Mouse (Mus musculus): ENCODE results near the gene Kcnn4. TPM values are rescaled to one million over a fixed set of nuclear protein-coding genes. Genes with fewer than 3 reads are reported as not detected.

The Kcnn4 gene
- polyA plus RNA-seq, 1 experiment from 2014 or later, result 0.70 TPM

DNA sequence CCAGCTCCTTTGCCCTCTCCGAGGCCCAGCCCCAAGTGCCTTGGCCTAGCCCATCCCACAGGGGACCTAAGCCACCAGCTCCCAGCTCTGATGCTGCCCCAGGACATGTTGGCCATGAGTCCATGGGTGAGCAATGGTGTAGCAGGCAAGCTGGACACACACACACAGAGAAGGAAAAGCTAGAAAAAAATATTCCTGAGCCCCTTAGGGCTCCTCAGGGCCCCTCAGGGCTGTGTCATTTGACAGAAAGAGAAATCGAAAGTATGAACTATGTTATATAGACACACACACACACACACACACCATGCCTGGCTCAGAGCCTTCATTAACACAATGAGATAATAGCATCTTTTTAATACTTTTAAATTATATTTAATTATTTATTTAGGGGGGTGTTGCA, 10.3 kb downstream of the Kcnn4 start:
- Histone ChIP-seq H3K4me3 (ENCODE audit: low read depth, low read length) (no peak overlapping the region), H3K9me3 (ENCODE audit: control insufficient read depth, low read length) (no peaks in the 10 kb centered on the region), H3K9ac (ENCODE audit: low read length) (no peak overlapping the region), H3K4me2 (ENCODE audit: low read length) (no peak overlapping the region), H3K27ac (ENCODE audit: low read depth) (no peak overlapping the region), H3K27me3 (replicated peaks; ENCODE audit: control insufficient read depth, insufficient read depth, low read length) (no peaks in the 10 kb centered on the region), H3K36me3 (ENCODE audit: control insufficient read depth, insufficient read depth, low read length) (no peaks in the 10 kb centered on the region), H3K4me1 (replicated peaks; ENCODE audit: control insufficient read depth, insufficient read depth, low read length) (peaks cover 14% of the 10 kb centered on the region)
- DNase-seq (ENCODE audit: low spot score), result no peak
- ATAC-seq (replicated peaks; ENCODE audit: low FRiP score, low TSS enrichment, low read depth), result no peak
- WGBS, result 68% methylated on average over 2 of the region's 2 CpGs

DNA sequence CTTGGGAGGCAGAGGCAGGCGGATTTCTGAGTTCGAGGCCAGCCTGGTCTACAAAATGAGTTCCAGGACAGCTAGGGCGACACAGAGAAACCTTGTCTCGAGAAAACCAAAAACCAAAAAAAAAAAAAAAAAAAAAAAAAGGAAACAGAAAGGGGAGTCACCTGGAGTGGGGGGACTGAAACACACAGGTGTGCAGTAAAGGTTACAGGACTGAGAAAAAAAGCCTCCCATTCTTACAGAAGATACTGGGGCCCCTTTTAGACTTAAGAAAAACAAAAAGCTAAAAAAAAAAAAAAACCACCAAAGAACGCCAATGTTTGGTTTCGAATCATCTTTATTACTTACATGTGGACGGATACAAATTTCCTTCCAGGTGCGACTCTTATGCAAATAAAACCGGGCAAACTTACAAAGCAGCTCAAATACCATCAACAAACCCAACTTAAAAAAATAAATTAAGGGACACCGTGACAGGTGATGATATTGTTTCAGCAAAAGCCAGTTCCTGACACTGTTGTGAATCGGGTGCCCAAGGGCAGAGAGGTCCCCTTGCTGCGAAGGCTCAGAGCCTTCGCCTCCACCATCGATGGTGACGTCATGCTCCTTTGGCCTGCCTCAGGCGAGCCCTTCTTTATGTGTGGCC, 12.8 kb downstream of the Kcnn4 start:
- Histone ChIP-seq H3K9me3 (ENCODE audit: control insufficient read depth, low read length) (no peaks in the 10 kb centered on the region), H3K27me3 (replicated peaks; ENCODE audit: control insufficient read depth, insufficient read depth, low read length) (no peaks in the 10 kb centered on the region), H3K4me1 (replicated peaks; ENCODE audit: control insufficient read depth, insufficient read depth, low read length) (peaks cover 8% of the 10 kb centered on the region), H3K27ac (ENCODE audit: low read depth) (no peak overlapping the region), H3K4me2 (ENCODE audit: low read length) (no peak overlapping the region), H3K4me3 (ENCODE audit: low read depth, low read length) (no peak overlapping the region), H3K9ac (ENCODE audit: low read length) (no peak overlapping the region), H3K36me3 (ENCODE audit: control insufficient read depth, insufficient read depth, low read length) (no peaks in the 10 kb centered on the region)
- 71% methylated on average over 16 of the region's 16 CpGs for WGBS
- DNase-seq (ENCODE audit: low spot score), result no peak
- no peak for ATAC-seq (replicated peaks; ENCODE audit: low FRiP score, low TSS enrichment, low read depth)

DNA sequence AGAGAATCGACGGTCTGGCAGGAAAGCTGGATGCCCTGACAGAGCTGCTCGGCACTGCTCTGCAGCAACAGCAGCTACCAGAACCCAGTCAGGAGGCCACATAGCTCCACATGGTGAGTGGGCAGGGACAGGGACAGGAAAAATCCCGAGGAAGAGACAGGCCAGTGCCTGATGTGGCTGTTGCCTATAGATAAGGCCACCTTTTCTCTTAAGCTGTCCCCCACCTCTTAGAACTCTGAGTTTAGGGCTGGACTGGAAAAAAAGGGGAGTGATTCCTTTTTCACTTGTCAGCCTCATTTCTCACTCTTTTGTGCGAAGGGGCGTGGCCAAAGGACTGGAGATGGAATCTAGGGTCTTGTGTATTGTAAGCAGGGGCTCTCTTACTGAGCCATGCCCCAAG, 14.0 kb downstream of the Kcnn4 start:
- H3K36me3 ChIP-seq (ENCODE audit: control insufficient read depth, insufficient read depth, low read length), result no peaks in the 10 kb centered on the region
- no peaks in the 10 kb centered on the region for H3K27me3 ChIP-seq (replicated peaks; ENCODE audit: control insufficient read depth, insufficient read depth, low read length)
- H3K4me2 ChIP-seq (ENCODE audit: low read length), result no peak overlapping the region
- peaks cover 8% of the 10 kb centered on the region for H3K4me1 ChIP-seq (replicated peaks; ENCODE audit: control insufficient read depth, insufficient read depth, low read length)
- DNase-seq (ENCODE audit: low spot score) (no peak), ATAC-seq (replicated peaks; ENCODE audit: low FRiP score, low TSS enrichment, low read depth) (no peak)
- H3K9me3 ChIP-seq (ENCODE audit: control insufficient read depth, low read length), result no peaks in the 10 kb centered on the region
- WGBS, result 69% methylated on average over 6 of the region's 6 CpGs
- no peak overlapping the region for H3K9ac ChIP-seq (ENCODE audit: low read length)
- H3K4me3 ChIP-seq (ENCODE audit: low read depth, low read length), result no peak overlapping the region
- no peak overlapping the region for H3K27ac ChIP-seq (ENCODE audit: low read depth)

DNA sequence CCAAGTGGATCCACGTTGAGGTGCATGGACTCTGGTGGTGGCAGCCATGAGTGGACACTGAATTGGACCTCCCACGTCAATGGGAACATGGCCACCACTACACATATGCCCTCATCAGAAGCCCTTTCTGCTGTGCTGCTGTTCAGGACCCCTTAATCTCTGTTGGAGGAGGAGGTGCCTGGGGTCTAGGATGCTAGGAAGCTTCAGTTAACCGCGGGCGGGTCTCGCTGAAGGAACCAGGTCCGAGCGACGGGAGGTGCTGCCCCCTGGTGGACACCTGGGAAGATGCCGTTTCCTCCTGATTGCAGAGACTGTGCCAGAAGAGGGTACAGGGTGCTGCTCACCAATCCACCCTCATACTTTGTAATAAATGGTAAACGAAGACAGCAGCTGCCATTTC, 14.8 kb downstream of the Kcnn4 start:
- 0 out of 2 replicates have a peak, but pooled peaks have one; percentile 33 for ATAC-seq (replicated peaks; ENCODE audit: low FRiP score, low TSS enrichment, low read depth)
- no peak overlapping the region for H3K9ac ChIP-seq (ENCODE audit: low read length)
- H3K4me1 ChIP-seq (replicated peaks; ENCODE audit: control insufficient read depth, insufficient read depth, low read length), result peaks cover 5% of the 10 kb centered on the region
- H3K36me3 ChIP-seq (ENCODE audit: control insufficient read depth, insufficient read depth, low read length), result no peaks in the 10 kb centered on the region
- 8% methylated on average over 11 of the region's 11 CpGs for WGBS
- DNase-seq (ENCODE audit: low spot score), result peak; percentile 89
- no peaks in the 10 kb centered on the region for H3K9me3 ChIP-seq (ENCODE audit: control insufficient read depth, low read length)
- H3K4me3 ChIP-seq (ENCODE audit: low read depth, low read length), result no peak overlapping the region
- H3K4me2 ChIP-seq (ENCODE audit: low read length), result no peak overlapping the region
- H3K27me3 ChIP-seq (replicated peaks; ENCODE audit: control insufficient read depth, insufficient read depth, low read length), result no peaks in the 10 kb centered on the region
- no peak overlapping the region for H3K27ac ChIP-seq (ENCODE audit: low read depth)

DNA sequence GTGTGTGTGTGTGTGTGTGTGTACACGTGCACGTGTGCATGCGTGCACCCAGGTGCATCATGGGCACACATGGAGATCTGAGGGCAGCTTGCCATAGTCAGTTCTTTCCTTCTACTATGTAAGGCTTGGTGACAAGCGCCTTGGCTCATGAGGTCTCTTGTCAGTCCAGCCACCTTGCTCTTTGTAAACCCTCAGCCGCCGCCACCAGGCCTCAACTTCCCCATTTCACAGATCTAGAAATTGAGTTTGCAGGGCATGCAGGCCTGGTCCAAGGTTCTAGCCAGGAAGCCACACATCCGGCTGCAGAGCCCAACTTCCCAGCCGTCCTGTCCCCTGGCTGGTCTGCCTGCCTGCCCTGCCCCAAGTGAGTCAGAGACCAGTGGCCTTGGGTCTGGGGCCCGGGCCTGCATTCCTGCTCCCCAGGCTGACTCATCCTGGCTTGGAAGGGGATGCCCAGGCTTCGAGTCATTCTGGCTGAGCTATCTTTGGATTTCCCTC, 17.0 kb downstream of the Kcnn4 start:
- Histone ChIP-seq H3K27ac (ENCODE audit: low read depth) (no peak overlapping the region), H3K27me3 (replicated peaks; ENCODE audit: control insufficient read depth, insufficient read depth, low read length) (no peaks in the 10 kb centered on the region), H3K4me2 (ENCODE audit: low read length) (no peak overlapping the region), H3K9ac (ENCODE audit: low read length) (no peak overlapping the region), H3K36me3 (ENCODE audit: control insufficient read depth, insufficient read depth, low read length) (no peaks in the 10 kb centered on the region), H3K4me1 (replicated peaks; ENCODE audit: control insufficient read depth, insufficient read depth, low read length) (peaks cover 14% of the 10 kb centered on the region), H3K4me3 (ENCODE audit: low read depth, low read length) (no peak overlapping the region), H3K9me3 (ENCODE audit: control insufficient read depth, low read length) (no peaks in the 10 kb centered on the region)
- WGBS, result 74% methylated on average over 10 of the region's 10 CpGs
- ATAC-seq (replicated peaks; ENCODE audit: low FRiP score, low TSS enrichment, low read depth) (no peak), DNase-seq (ENCODE audit: low spot score) (no peak)

DNA sequence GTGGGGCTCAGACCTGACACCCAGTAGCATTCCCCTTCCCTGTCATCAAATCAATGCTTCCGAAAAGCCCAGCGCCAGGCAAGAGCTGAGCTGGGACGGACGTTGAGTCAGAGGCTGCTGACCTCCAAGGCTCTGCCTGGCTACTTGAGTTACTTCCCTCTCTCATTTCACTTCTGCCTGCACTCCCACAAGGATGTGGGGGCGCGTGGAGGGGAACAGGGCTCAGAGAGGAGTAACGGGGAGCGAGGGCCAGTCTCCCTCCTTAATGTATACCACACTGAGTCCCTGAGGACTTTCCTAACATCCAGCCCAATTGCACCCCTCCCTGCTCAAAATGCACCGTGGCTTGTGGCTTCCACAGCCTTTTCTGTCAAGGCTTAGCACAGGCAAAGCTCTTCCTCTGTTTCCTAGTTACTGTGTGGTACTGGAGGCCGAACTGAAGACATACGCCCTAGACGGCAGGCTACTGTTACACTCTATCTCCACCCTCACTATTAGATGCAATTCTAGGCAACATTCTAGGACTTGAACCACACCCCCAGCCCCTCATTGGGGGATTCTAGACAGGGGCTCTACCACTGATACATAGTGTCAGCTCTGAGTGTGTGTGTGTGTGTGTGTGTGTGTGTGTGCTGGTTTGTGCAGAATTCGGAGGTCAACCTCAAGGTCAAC, 19.6 kb downstream of the Kcnn4 start:
- Histone ChIP-seq H3K4me2 (ENCODE audit: low read length) (no peak overlapping the region), H3K4me3 (ENCODE audit: low read depth, low read length) (no peak overlapping the region), H3K9ac (ENCODE audit: low read length) (no peak overlapping the region), H3K27me3 (replicated peaks; ENCODE audit: control insufficient read depth, insufficient read depth, low read length) (no peaks in the 10 kb centered on the region), H3K4me1 (replicated peaks; ENCODE audit: control insufficient read depth, insufficient read depth, low read length) (peaks cover 14% of the 10 kb centered on the region), H3K9me3 (ENCODE audit: control insufficient read depth, low read length) (no peaks in the 10 kb centered on the region), H3K36me3 (ENCODE audit: control insufficient read depth, insufficient read depth, low read length) (no peaks in the 10 kb centered on the region), H3K27ac (ENCODE audit: low read depth) (no peak overlapping the region)
- WGBS, result 55% methylated on average over 13 of the region's 13 CpGs
- ATAC-seq (replicated peaks; ENCODE audit: low FRiP score, low TSS enrichment, low read depth) (no peak), DNase-seq (ENCODE audit: low spot score) (no peak)

DNA sequence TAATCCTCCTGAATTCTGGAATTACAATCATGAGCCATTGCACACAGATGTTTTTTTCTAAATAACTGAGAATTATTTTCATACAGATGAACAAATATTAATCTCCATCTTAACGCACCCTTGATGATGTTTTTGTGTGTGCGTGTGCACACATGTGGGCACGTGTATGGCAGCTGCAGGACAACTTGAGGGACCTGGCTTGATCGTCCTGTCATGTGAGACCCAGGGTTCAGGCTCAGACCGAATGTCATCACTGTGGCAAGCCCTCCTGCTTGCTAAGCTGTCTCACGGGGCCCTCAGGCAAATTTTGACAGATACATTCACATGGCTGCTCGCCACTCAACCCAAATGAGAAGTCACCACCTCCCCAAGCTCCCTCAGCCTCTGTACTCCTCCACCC, 20.4 kb downstream of the Kcnn4 start:
- no peaks in the 10 kb centered on the region for H3K9me3 ChIP-seq (ENCODE audit: control insufficient read depth, low read length)

DNA sequence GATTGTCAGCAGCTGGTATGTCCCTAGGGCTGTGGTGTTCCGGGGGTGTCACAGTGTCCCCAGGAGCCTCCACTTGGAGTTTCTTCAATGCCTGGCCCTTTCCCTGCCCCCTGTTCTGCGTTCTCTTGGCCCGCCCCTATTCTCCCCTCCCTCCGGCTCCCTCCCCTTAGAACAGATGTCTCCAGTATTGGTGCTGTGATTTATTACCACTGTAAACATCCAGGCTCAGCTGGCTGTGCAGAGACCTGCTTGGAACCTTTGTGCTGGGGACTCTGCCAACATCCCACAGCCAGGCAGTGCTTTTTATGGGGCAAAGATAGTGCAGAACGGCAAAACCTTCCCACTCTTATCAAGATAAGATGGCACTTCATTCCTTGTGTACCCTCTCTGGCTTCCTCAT, 21.0 kb downstream of the Kcnn4 start:
- no peaks in the 10 kb centered on the region for H3K9me3 ChIP-seq (ENCODE audit: control insufficient read depth, low read length)
- H3K9ac ChIP-seq (ENCODE audit: low read length), result no peak overlapping the region
- no peak overlapping the region for H3K4me3 ChIP-seq (ENCODE audit: low read depth, low read length)
- no peaks in the 10 kb centered on the region for H3K36me3 ChIP-seq (ENCODE audit: control insufficient read depth, insufficient read depth, low read length)
- peak; percentile 83 for ATAC-seq (replicated peaks; ENCODE audit: low FRiP score, low TSS enrichment, low read depth)
- WGBS, result 3% methylated on average over 5 of the region's 5 CpGs
- peak overlapping the region; percentile 79 for H3K27ac ChIP-seq (ENCODE audit: low read depth)
- DNase-seq (ENCODE audit: low spot score), result peak; percentile 76
- H3K4me1 ChIP-seq (replicated peaks; ENCODE audit: control insufficient read depth, insufficient read depth, low read length), result peaks cover 14% of the 10 kb centered on the region
- H3K27me3 ChIP-seq (replicated peaks; ENCODE audit: control insufficient read depth, insufficient read depth, low read length), result no peaks in the 10 kb centered on the region
- peak overlapping the region; percentile 39 for H3K4me2 ChIP-seq (ENCODE audit: low read length)

More for the DNA sequence above, 20.4 kb downstream of the Kcnn4 start:
- H3K4me2 ChIP-seq (ENCODE audit: low read length), result no peak overlapping the region
- WGBS, result 53% methylated on average over 7 of the region's 7 CpGs
- ATAC-seq (replicated peaks; ENCODE audit: low FRiP score, low TSS enrichment, low read depth) (no peak), DNase-seq (ENCODE audit: low spot score) (no peak)
- peaks cover 14% of the 10 kb centered on the region for H3K4me1 ChIP-seq (replicated peaks; ENCODE audit: control insufficient read depth, insufficient read depth, low read length)
- H3K27me3 ChIP-seq (replicated peaks; ENCODE audit: control insufficient read depth, insufficient read depth, low read length), result no peaks in the 10 kb centered on the region
- H3K27ac ChIP-seq (ENCODE audit: low read depth), result no peak overlapping the region
- H3K36me3 ChIP-seq (ENCODE audit: control insufficient read depth, insufficient read depth, low read length), result no peaks in the 10 kb centered on the region
- no peak overlapping the region for H3K4me3 ChIP-seq (ENCODE audit: low read depth, low read length)
- H3K9ac ChIP-seq (ENCODE audit: low read length), result no peak overlapping the region

DNA sequence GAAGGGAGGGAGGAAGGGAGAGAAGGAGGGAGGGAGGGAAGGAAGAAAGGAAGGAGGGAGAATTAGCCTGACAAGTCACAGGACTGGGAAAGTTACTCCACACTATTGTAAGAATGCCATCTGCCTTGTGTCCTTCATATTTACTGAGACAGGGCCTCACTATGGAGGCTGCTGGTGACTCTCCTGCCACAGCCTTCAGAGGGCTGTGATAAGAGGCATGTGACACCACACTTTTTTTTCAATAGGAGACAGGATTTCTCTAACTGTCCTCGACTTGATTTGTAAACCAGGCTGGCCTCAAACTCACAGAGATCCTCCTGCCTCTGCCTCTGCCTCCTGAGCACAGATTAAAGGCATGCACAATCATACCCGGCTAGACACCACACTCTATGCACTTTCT, 21.6 kb downstream of the Kcnn4 start:
- ATAC-seq (replicated peaks; ENCODE audit: low FRiP score, low TSS enrichment, low read depth) (no peak), DNase-seq (ENCODE audit: low spot score) (no peak)
- Histone ChIP-seq H3K9me3 (ENCODE audit: control insufficient read depth, low read length) (no peaks in the 10 kb centered on the region), H3K36me3 (ENCODE audit: control insufficient read depth, insufficient read depth, low read length) (no peaks in the 10 kb centered on the region), H3K27me3 (replicated peaks; ENCODE audit: control insufficient read depth, insufficient read depth, low read length) (no peaks in the 10 kb centered on the region), H3K9ac (ENCODE audit: low read length) (no peak overlapping the region), H3K4me3 (ENCODE audit: low read depth, low read length) (no peak overlapping the region), H3K4me1 (replicated peaks; ENCODE audit: control insufficient read depth, insufficient read depth, low read length) (peaks cover 14% of the 10 kb centered on the region), H3K27ac (ENCODE audit: low read depth) (peak overlapping the region; percentile 79), H3K4me2 (ENCODE audit: low read length) (peak overlapping the region; percentile 39; the same call in 1 of the 2 replicates)
- 82% methylated on average over 2 of the region's 2 CpGs for WGBS
